ENCODE assay signal across 8 mouse cellular contexts in the genomic region with DNA sequence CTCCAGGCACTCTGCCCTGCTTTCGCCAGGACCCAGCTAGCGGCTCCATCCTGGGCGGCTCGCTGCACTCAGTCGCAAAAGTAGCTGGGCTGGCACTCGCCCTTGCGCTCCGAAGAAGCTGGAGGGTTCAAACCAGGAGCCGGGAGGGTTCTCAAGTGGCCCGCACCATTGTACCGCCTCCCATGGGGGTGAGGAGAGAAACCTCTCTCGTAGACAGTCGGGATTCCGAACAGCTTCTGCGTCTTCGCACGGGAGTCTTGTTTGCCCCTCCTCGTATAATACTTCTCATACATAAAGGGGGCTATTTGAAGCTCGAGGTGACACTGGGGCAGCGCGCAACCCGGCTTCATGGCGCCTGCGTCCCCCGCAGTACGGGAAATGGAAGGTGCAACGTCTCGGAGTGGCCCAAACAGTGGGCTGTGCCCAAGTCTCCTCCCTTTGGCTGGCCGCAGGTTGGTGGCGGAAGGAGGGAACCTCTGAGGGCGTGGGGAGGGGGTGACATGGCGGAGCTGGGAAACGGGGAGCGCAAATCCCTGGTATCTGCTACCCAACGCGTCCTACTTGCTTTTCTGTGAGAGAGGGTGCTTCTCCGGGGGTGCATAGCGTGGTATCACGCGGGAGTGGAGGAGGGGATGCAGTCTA. TPM values are rescaled to one million over a fixed set of nuclear protein-coding genes. Genes with fewer than 3 reads are reported as not detected.
DNase-seq lines count a peak whose midpoint lies in the region; ATAC-seq lines count a peak whose summit lies in the region.

Gene Mpst, plus strand, starts transcription at position 124 of the 642 bp plus-strand sequence.

- H3K27ac ChIP-seq in hindbrain, embryonic 13.5 days = peak within 1 kb of the TSS; percentile 92

- H3K4me2 ChIP-seq in hindbrain, embryonic 13.5 days = peak within 1 kb of the TSS; percentile 95

- H3K9ac ChIP-seq in hindbrain, embryonic 13.5 days = peak within 1 kb of the TSS; percentile 82

- H3K27me3 ChIP-seq in hindbrain, embryonic 13.5 days = peaks cover 39% of the 10 kb centered on the region

- no peaks in the 10 kb centered on the region for H3K36me3 ChIP-seq in hindbrain, embryonic 13.5 days

- WGBS in hindbrain, embryonic 13.5 days = under 1% methylated on average over 40 of the region's 40 CpGs

- peak; percentile 94 for DNase-seq in Muller cell, postnatal 12 days (ENCODE audit: inconsistent ontology term)
- DNase-seq in cerebellum, postnatal 10 days = peak; percentile 94 to 95
- DNase-seq in frontal cortex, postnatal 14 days (ENCODE audit: low spot score in 2 of 2) = peak; percentile 79 to 82
- DNase-seq in layer of hippocampus, postnatal 25 days (ENCODE audit: extremely low spot score in 1 of 2, low spot score in 1 of 2) = peak; percentile 76 to 87
- peak; percentile 93 for DNase-seq in lung, postnatal 25 days (ENCODE audit: low spot score)
- DNase-seq in retina, embryonic 14.5 days (ENCODE audit: low spot score) = peak; percentile 89
- DNase-seq in thymus, postnatal 4 days = peak; percentile 88

- peaks cover 73% of the 10 kb centered on the region for H3K4me1 ChIP-seq in hindbrain, embryonic 13.5 days (replicated peaks)

- peak; percentile 87 for ATAC-seq in hindbrain, embryonic 13.5 days (ENCODE audit: low FRiP score)

- peak within 1 kb of the TSS; percentile 63 for H3K4me3 ChIP-seq in hindbrain, embryonic 13.5 days

- no peaks in the 10 kb centered on the region for H3K9me3 ChIP-seq in hindbrain, embryonic 13.5 days

RNA-seq across cellular contexts. Expression of gene Mpst, which starts in this region (rescaled TPM):
- polyA plus RNA-seq in hindbrain, embryonic 13.5 days (2015; fragmentation: Nextera tagmentation; extraction: Ambion mirVana) = 2.2 and 3.1 TPM in 2 replicates
- 10 to 100 TPM; 33.6 to 39.4 TPM for total RNA-seq in layer of hippocampus, postnatal 25 days (2021)

Comparison
In these comparisons a context has a peak if more than half of its experiments do, and no peak if none do; other contexts are left out.
1. Peak in every context shown above with its lines: DNase-seq, ATAC-seq, H3K4me3 ChIP-seq and H3K27ac ChIP-seq.